Mouse (Mus musculus) E14TG2a.4 (cell line): ENCODE measurements around the gene Bmp8a.

Experiments
- CTCF ChIP-seq: conservative IDR thresholded peaks from 2 replicates; pipeline ENCODE4 v1.5.1; 2014; ENCODE audit warnings: low read length
- NANOG ChIP-seq: IDR thresholded peaks from 2 replicates; pipeline ENCODE4 v1.6.1; 2014; ENCODE audit warnings: borderline replicate concordance, low read length, mixed read lengths
- POU5F1 ChIP-seq: IDR thresholded peaks from 2 replicates; pipeline ENCODE4 v1.6.1; 2014; ENCODE audit warnings: low read length, borderline replicate concordance

DNA sequence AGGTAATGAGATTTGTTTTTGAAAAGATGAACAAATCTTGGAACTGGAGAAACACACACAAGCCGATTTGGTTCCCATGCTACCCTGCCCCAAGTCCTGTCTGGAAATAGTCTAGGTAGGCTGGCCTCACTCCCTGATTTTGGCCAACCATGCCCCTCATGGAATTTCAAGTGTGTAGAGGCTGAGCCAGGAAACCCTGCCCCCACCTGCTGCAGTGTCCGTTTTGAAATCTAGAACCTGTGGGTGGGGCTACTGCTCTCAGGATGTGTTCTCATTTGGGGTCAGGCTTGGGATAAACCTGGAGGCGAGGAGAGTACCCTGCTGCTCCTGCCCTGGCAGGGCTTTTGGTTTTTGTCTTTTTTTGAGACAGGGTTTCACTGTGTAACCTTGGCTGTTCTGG, 34.8 kb downstream of the Bmp8a start:
- TF ChIP-seq CTCF (no peak), POU5F1 (no peak), NANOG (no peak)
